Mouse (Mus musculus) MEL (cell line): Measurements from ENCODE around the gene Ccl9. TPM values are rescaled to one million over a fixed set of nuclear protein-coding genes. Genes with fewer than 3 reads are reported as not detected.

Experiments
- DNase-seq: peaks from one replicate; pipeline ENCODE4 v3.0.0; 2011; ENCODE audit warnings: low read depth, low spot score
- H3K27ac ChIP-seq: 2 replicates; pipeline ENCODE4 v1.5.1; 2012; ENCODE audit warnings: low read depth, mild to moderate bottlenecking, control low read depth, low read length, moderate library complexity; ENCODE audit not compliant: control insufficient read depth
- H3K27me3 ChIP-seq, 2 experiments: fragments of 150-350 bp in 1 of 2; sonication (generic) in 1 of 2; 2 replicates each; pipeline ENCODE4 v1.6.1; 2012; ENCODE audit warnings: low read length in 2 of 2, mild to moderate bottlenecking in 2 of 2, improper control_type of control experiment in 1 of 2, moderate library complexity in 1 of 2; ENCODE audit not compliant: insufficient read depth in 2 of 2, control insufficient read depth in 1 of 2
- H3K36me3 ChIP-seq, 2 experiments: 2 replicates each; pipeline ENCODE4 v1.6.1; 2012 to 2014; ENCODE audit warnings: low read length in 2 of 2, improper control_type of control experiment in 1 of 2, inconsistent platforms in 1 of 2, mild to moderate bottlenecking in 1 of 2; ENCODE audit not compliant: insufficient read depth in 2 of 2, control insufficient read depth in 1 of 2
- H3K4me1 ChIP-seq, 2 experiments: fragments of 150-350 bp in 1 of 2; sonication (generic) in 1 of 2; 2 replicates each; pipeline ENCODE4 v1.6.1; 2012; ENCODE audit warnings: low read length in 2 of 2, improper control_type of control experiment in 1 of 2, mild to moderate bottlenecking in 1 of 2; ENCODE audit not compliant: insufficient read depth in 2 of 2, control insufficient read depth in 1 of 2
- H3K4me3 ChIP-seq, 2 experiments: fragments of 150-350 bp in 1 of 2; sonication (generic) in 1 of 2; 2 replicates each; pipeline ENCODE4 v1.5.1; 2012; ENCODE audit warnings: low read depth in 2 of 2, low read length in 2 of 2, mild to moderate bottlenecking in 2 of 2, moderate library complexity in 2 of 2, control low read depth in 1 of 2, improper control_type of control experiment in 1 of 2; ENCODE audit not compliant: control insufficient read depth in 1 of 2, insufficient read depth in 1 of 2
- H3K79me2 ChIP-seq: 2 replicates; pipeline ENCODE4 v1.6.1; 2012; ENCODE audit warnings: mild to moderate bottlenecking, low read length, moderate library complexity; ENCODE audit not compliant: control insufficient read depth, poor library complexity, insufficient read depth
- H3K9ac ChIP-seq: 2 replicates; pipeline ENCODE4 v1.6.1; 2012; ENCODE audit warnings: low read depth, mild to moderate bottlenecking, control low read depth, low read length, moderate library complexity; ENCODE audit not compliant: control insufficient read depth, poor library complexity, severe bottlenecking
- H3K9me3 ChIP-seq: fragments of 150-350 bp; sonication (generic); replicated peaks from 2 replicates; pipeline ENCODE4 v1.6.1; 2012; ENCODE audit warnings: mild to moderate bottlenecking, low read length, improper control_type of control experiment, moderate library complexity; ENCODE audit not compliant: insufficient read depth
- BHLHE40 ChIP-seq: IDR thresholded peaks from 2 replicates; pipeline ENCODE4 v1.6.1; 2012; ENCODE audit warnings: low read depth, mild to moderate bottlenecking, inconsistent platforms, low read length, improper control_type of control experiment, borderline replicate concordance
- CHD1 ChIP-seq: IDR thresholded peaks from 2 replicates; pipeline ENCODE4 v1.6.1; 2012; ENCODE audit warnings: low read depth, mild to moderate bottlenecking, inconsistent platforms, low read length, improper control_type of control experiment
- CHD2 ChIP-seq: IDR thresholded peaks from 2 replicates; pipeline ENCODE4 v1.6.1; 2011; ENCODE audit warnings: low read length, improper control_type of control experiment
- E2F4 ChIP-seq: IDR thresholded peaks from 2 replicates; pipeline ENCODE4 v1.6.1; 2011; ENCODE audit warnings: low read depth, low read length, improper control_type of control experiment, borderline replicate concordance
- EP300 ChIP-seq, 2 experiments: IDR thresholded peaks; 2 replicates each; pipeline ENCODE4 v1.6.1; 2011; ENCODE audit warnings: improper control_type of control experiment in 2 of 2, low read length in 2 of 2, low read depth in 1 of 2, mild to moderate bottlenecking in 1 of 2
- ETS1 ChIP-seq: IDR thresholded peaks from 2 replicates; pipeline ENCODE4 v1.6.1; 2012; ENCODE audit warnings: low read depth, mild to moderate bottlenecking, inconsistent platforms, low read length, improper control_type of control experiment, moderate library complexity
- GABPA ChIP-seq: IDR thresholded peaks from 2 replicates; pipeline ENCODE4 v1.6.1; 2012; ENCODE audit warnings: low read depth, mild to moderate bottlenecking, inconsistent platforms, low read length, improper control_type of control experiment, moderate library complexity
- GATA1 ChIP-seq: IDR thresholded peaks from 2 replicates; pipeline ENCODE4 v1.6.1; 2011; ENCODE audit warnings: low read depth, low read length, improper control_type of control experiment
- MAFK ChIP-seq: IDR thresholded peaks from 2 replicates; pipeline ENCODE4 v1.6.1; 2011; ENCODE audit warnings: low read depth, mild to moderate bottlenecking, low read length, improper control_type of control experiment, borderline replicate concordance
- MYB ChIP-seq: IDR thresholded peaks from 2 replicates; pipeline ENCODE4 v1.6.1; 2011; ENCODE audit warnings: mild to moderate bottlenecking, low read depth, low read length, improper control_type of control experiment
- MYC ChIP-seq: IDR thresholded peaks from 2 replicates; pipeline ENCODE4 v1.6.1; 2011; ENCODE audit warnings: low read depth, mild to moderate bottlenecking, low read length, improper control_type of control experiment, moderate library complexity
- NRF1 ChIP-seq: IDR thresholded peaks from 2 replicates; pipeline ENCODE4 v1.6.1; 2014; ENCODE audit warnings: low read depth, mild to moderate bottlenecking, inconsistent platforms, low read length, improper control_type of control experiment, moderate library complexity; ENCODE audit not compliant: poor library complexity, insufficient read depth, severe bottlenecking
- POLR2A ChIP-seq, 2 experiments: IDR thresholded peaks; 2 replicates each; pipeline ENCODE4 v1.6.1; 2011 to 2012; ENCODE audit warnings: low read length in 2 of 2, mild to moderate bottlenecking in 2 of 2, control low read depth in 1 of 2, improper control_type of control experiment in 1 of 2, low read depth in 1 of 2, moderate library complexity in 1 of 2; ENCODE audit not compliant: control insufficient read depth in 1 of 2, insufficient read depth in 1 of 2, poor library complexity in 1 of 2
- RAD21 ChIP-seq: IDR thresholded peaks from 2 replicates; pipeline ENCODE4 v1.6.1; 2011; ENCODE audit warnings: mild to moderate bottlenecking, low read depth, low read length, improper control_type of control experiment
- SMC3 ChIP-seq: IDR thresholded peaks from 2 replicates; pipeline ENCODE4 v1.6.1; 2011; ENCODE audit warnings: low read depth, low read length, improper control_type of control experiment
- TAL1 ChIP-seq: IDR thresholded peaks from 2 replicates; pipeline ENCODE4 v1.6.1; 2012; ENCODE audit warnings: mild to moderate bottlenecking, inconsistent platforms, low read length, moderate library complexity, mixed read lengths
- TBP ChIP-seq: IDR thresholded peaks from 2 replicates; pipeline ENCODE4 v1.8.0; 2011; ENCODE audit warnings: low read depth, low read length, improper control_type of control experiment
- TCF12 ChIP-seq: IDR thresholded peaks from 2 replicates; pipeline ENCODE4 v1.6.1; 2014; ENCODE audit warnings: low read depth, mild to moderate bottlenecking, inconsistent platforms, low read length, improper control_type of control experiment, moderate library complexity
- UBTF ChIP-seq: IDR thresholded peaks from 2 replicates; pipeline ENCODE4 v1.6.1; 2012; ENCODE audit warnings: low read depth, mild to moderate bottlenecking, inconsistent platforms, low read length, improper control_type of control experiment, moderate library complexity, borderline replicate concordance; ENCODE audit not compliant: insufficient read depth
- USF1 ChIP-seq: IDR thresholded peaks from 2 replicates; pipeline ENCODE4 v1.6.1; 2014; ENCODE audit warnings: low read depth, mild to moderate bottlenecking, inconsistent platforms, low read length, improper control_type of control experiment, moderate library complexity
- USF2 ChIP-seq, 2 experiments: IDR thresholded peaks; 2 replicates each; pipeline ENCODE4 v1.6.1; 2011 to 2012; ENCODE audit warnings: improper control_type of control experiment in 2 of 2, low read length in 2 of 2, borderline replicate concordance in 1 of 2, inconsistent platforms in 1 of 2, low read depth in 1 of 2, mild to moderate bottlenecking in 1 of 2; ENCODE audit not compliant: insufficient read depth in 1 of 2
- ZKSCAN1 ChIP-seq: IDR thresholded peaks from 2 replicates; pipeline ENCODE4 v1.6.1; 2012; ENCODE audit warnings: low read depth, mild to moderate bottlenecking, inconsistent platforms, low read length, improper control_type of control experiment, moderate library complexity
- ZMIZ1 ChIP-seq: IDR thresholded peaks from 2 replicates; pipeline ENCODE4 v1.6.1; 2012; ENCODE audit warnings: low read depth, mild to moderate bottlenecking, inconsistent platforms, low read length, improper control_type of control experiment, moderate library complexity
- ZNF384 ChIP-seq: IDR thresholded peaks from 2 replicates; pipeline ENCODE4 v1.6.1; 2012; ENCODE audit warnings: low read depth, mild to moderate bottlenecking, inconsistent platforms, low read length, improper control_type of control experiment
- polyA plus RNA-seq, 2 experiments: library from polyadenylated mRNA; stranded (reverse) in 1 of 2; unstranded in 1 of 2; fragments of >175 nt in 1 of 2; fragments of >200 nt in 1 of 2; gene quantifications; 2 replicates each; pipeline versions ENCODE4 v1.2.1 to v1.2.4; 2012; ENCODE audit warnings: low replicate concordance in 2 of 2, low read depth in 1 of 2; ENCODE audit not compliant: insufficient read length in 2 of 2, insufficient read depth in 1 of 2, missing spikeins in 1 of 2
- total RNA-seq: library from RNA; depleted of rRNA; stranded (reverse); fragments of 300-350 nt; gene quantifications from 2 replicates; pipeline ENCODE4 v1.2.3, GENCODE M21; 2012

Gene Ccl9
- total and polyA plus RNA-seq, 3 experiments, result 0.62 to 1.7 TPM; not detected in 1

- Histone ChIP-seq H3K36me3 (peaks cover 0 to 24% of the 10 kb centered on the region in 2 experiments; a peak in 2 of 4 replicates), H3K79me2 (no peaks in the 10 kb centered on the region), H3K27me3 (peaks cover 0 to 7% of the 10 kb centered on the region in 2 experiments; a peak in 3 of 4 replicates), H3K9ac (no peak overlapping the region), H3K4me1 (peaks cover 2 to 21% of the 10 kb centered on the region in 2 experiments; a peak in 3 of 4 replicates), H3K9me3 (no peaks in the 10 kb centered on the region), H3K27ac (no peak overlapping the region), H3K4me3 (no peak overlapping the region)
- TF ChIP-seq TCF12, result no peak
- TF ChIP-seq TAL1, result 0 out of 2 replicates have a peak, but pooled peaks have one; percentile 12
- no peak for TF ChIP-seq MAFK
- no peak for TF ChIP-seq NRF1
- no peak for TF ChIP-seq RAD21
- TF ChIP-seq USF2 (IDR thresholded peaks at IDR 0.05; ENCODE audit: borderline replicate concordance in 1 of 2, insufficient read depth in 1 of 2, low read depth in 1 of 2, low read length in 2 of 2), result no peak
- TF ChIP-seq ZKSCAN1, result no peak
- TF ChIP-seq USF1, result no peak
- no peak for TF ChIP-seq ZMIZ1
- no peak for DNase-seq
Measured at GRCm38 (mm10) chr11:83582626-83583449, 4.4 kb upstream of the Ccl9 start.

- peaks cover 0 to 4% of the 10 kb centered on the region in 2 experiments; a peak in 3 of 4 replicates for H3K27me3 ChIP-seq
- H3K27ac ChIP-seq, result no peak overlapping the region
- peaks cover 5 to 22% of the 10 kb centered on the region in 2 experiments for H3K4me1 ChIP-seq
- H3K9ac ChIP-seq, result no peak overlapping the region
- TF ChIP-seq MYC (no peak), GATA1 (peak; percentile 52; the same call in 1 of the 2 replicates), UBTF (no peak), MYB (no peak), E2F4 (no peak), NRF1 (no peak), BHLHE40 (no peak), ETS1 (no peak; the same call in 1 of the 2 replicates), TCF12 (peak; percentile 75), RAD21 (no peak), GABPA (no peak), TBP (no peak), USF1 (no peak), CHD1 (no peak), CHD2 (no peak), TAL1 (peak; percentile 58), ZNF384 (no peak), POLR2A (IDR thresholded peaks at IDR 0.05; ENCODE audit: control insufficient read depth in 1 of 2, insufficient read depth in 1 of 2, low read depth in 1 of 2, low read length in 2 of 2, poor library complexity in 1 of 2) (no peak), SMC3 (no peak), EP300 (IDR thresholded peaks at IDR 0.05; ENCODE audit: low read depth in 1 of 2, low read length in 2 of 2) (peak; percentile 56 to 70)
- peak; percentile 47 for DNase-seq
- H3K9me3 ChIP-seq, result no peaks in the 10 kb centered on the region
- H3K36me3 ChIP-seq, result peaks cover 0 to 33% of the 10 kb centered on the region in 2 experiments; a peak in 2 of 4 replicates
- H3K79me2 ChIP-seq, result no peaks in the 10 kb centered on the region
- H3K4me3 ChIP-seq, result no peak overlapping the region
Measured at GRCm38 (mm10) chr11:83581626-83582610, 3.5 kb upstream of the Ccl9 start.
